Mouse (Mus musculus) heart, postnatal 14 days (tissue): ENCODE data around the gene Heatr4. TPM values are rescaled to one million over a fixed set of nuclear protein-coding genes. Genes with fewer than 3 reads are reported as not detected.
"Not testable (repeated sequence)": the region's sequence is repeated elsewhere in the genome, so short reads cannot be mapped to it uniquely, and the experiment has no call there.

Experiments used
- DNase-seq, 2 experiments: peaks; one replicate each; pipeline ENCODE4 v3.0.0; 2021 to 2022
- intact Hi-C: fragments of 180-260 bp; cut with DNase I; formaldehyde crosslinking; loops from one replicate; pipeline ENCODE4 v1.15.1; 2025
- total RNA-seq, 2 experiments: library from RNA; stranded (reverse); gene quantifications; 2 replicates each; pipeline ENCODE4 v1.2.3; 2021

Gene Heatr4
- total RNA-seq, 2 experiments from 2014 or later: not detected

- intact Hi-C loops: no loop called here
- no peak for DNase-seq
Observed at GRCm38 (mm10) chr12:83941938-83942337, 42.7 kb downstream of the Heatr4 start.

- intact Hi-C loops: no loop called here
- DNase-seq: no peak
Observed at GRCm38 (mm10) chr12:83940031-83940430, 44.6 kb downstream of the Heatr4 start.

- intact Hi-C loops: loop anchor here (5.0 kb wide), 1 partner anchor 227 kb away; no protein-coding TSS in a partner anchor
- no peak for DNase-seq
Observed at GRCm38 (mm10) chr12:83939332-83939731, 45.3 kb downstream of the Heatr4 start.

GRCm38 (mm10) chr12:83938592-83938991, 46.1 kb downstream of the Heatr4 start:
- not testable (repeated sequence) for DNase-seq
- intact Hi-C loops: loop anchor here (5.0 kb wide), 1 partner anchor 226 kb away; no protein-coding TSS in a partner anchor

GRCm38 (mm10) chr12:83937600-83937999, 47.1 kb downstream of the Heatr4 start:
- DNase-seq: no peak
- intact Hi-C loops: loop anchor here (5.0 kb wide), 1 partner anchor 225 kb away; no protein-coding TSS in a partner anchor

GRCm38 (mm10) chr12:83929186-83929804, 55.4 kb downstream of the Heatr4 start:
- DNase-seq: no peak
- intact Hi-C loops: no loop called here

- intact Hi-C loops: no loop called here
- peak; percentile 39 to 42 for DNase-seq
Observed at GRCm38 (mm10) chr12:83927747-83928146, 56.9 kb downstream of the Heatr4 start.

GRCm38 (mm10) chr12:83926061-83926460, 58.6 kb downstream of the Heatr4 start:
- DNase-seq: no peak
- intact Hi-C loops: no loop called here

GRCm38 (mm10) chr12:83925160-83925703, 59.4 kb downstream of the Heatr4 start:
- no peak for DNase-seq
- intact Hi-C loops: no loop called here

GRCm38 (mm10) chr12:83924332-83924731, 60.3 kb downstream of the Heatr4 start:
- DNase-seq: no peak
- intact Hi-C loops: no loop called here

- DNase-seq: no peak
- intact Hi-C loops: no loop called here
Observed at GRCm38 (mm10) chr12:83923486-83923859, 61.2 kb downstream of the Heatr4 start.

- intact Hi-C loops: no loop called here
- no peak for DNase-seq
Observed at GRCm38 (mm10) chr12:83922724-83923485, 61.7 kb downstream of the Heatr4 start.

- peak; percentile 97 for DNase-seq
- intact Hi-C loops: loop anchor here (2.0 kb wide), 1 partner anchor 29 kb away; the partner anchor contains the start of gene Riox1
Observed at GRCm38 (mm10) chr12:83921535-83922381, 62.9 kb downstream of the Heatr4 start, which contains the start of gene Numb. Gene Numb (minus strand): TSS chr12:83921934.

GRCm38 (mm10) chr12:83920721-83921441, 63.8 kb downstream of the Heatr4 start:
- intact Hi-C loops: loop anchor here (2.0 kb wide), 1 partner anchor 30 kb away; the partner anchor contains the start of gene Riox1
- DNase-seq: no peak

GRCm38 (mm10) chr12:83916884-83917283, 67.8 kb downstream of the Heatr4 start:
- intact Hi-C loops: no loop called here
- DNase-seq: peak; percentile 39 to 55

GRCm38 (mm10) chr12:83914797-83915196, 69.9 kb downstream of the Heatr4 start:
- DNase-seq: no peak
- intact Hi-C loops: no loop called here

GRCm38 (mm10) chr12:83914202-83914740, 70.4 kb downstream of the Heatr4 start:
- intact Hi-C loops: no loop called here
- no peak for DNase-seq

- no peak for DNase-seq
- intact Hi-C loops: no loop called here
Observed at GRCm38 (mm10) chr12:83910451-83910850, 74.2 kb downstream of the Heatr4 start.
